Mouse (Mus musculus): ENCODE results near the gene Hectd1.

- TF ChIP-seq POLR2A (IDR thresholded peaks at IDR 0.05; ENCODE audit: low read depth, low read length) (no peak), CTCF (IDR thresholded peaks at IDR 0.05; ENCODE audit: borderline replicate concordance, insufficient read depth, low read length) (no peak)
These were observed 10.5 kb upstream of the Hectd1 start for GRCm38 (mm10) chr12:51839856-51840255.
